Mouse (Mus musculus) layer of hippocampus, adult 8-10 months (tissue): ENCODE data around the gene Arel1. TPM values are rescaled to one million over a fixed set of nuclear protein-coding genes. Genes with fewer than 3 reads are reported as not detected.

Experiments
- total RNA-seq, 4 experiments: library from RNA; stranded (reverse); gene quantifications; 2 replicates each; pipeline ENCODE4 v1.2.4; 2022

Arel1 gene
- total RNA-seq, 4 experiments from 2014 or later = 84.3 to 106 (median 98.5) TPM

Other genes with a start within 250 kb of the Arel1 start
- gene Npc2, start 197.7 kb downstream of the Arel1 start, total RNA-seq = 10 to 100 TPM; 26.0 to 80.4 (median 46.4) TPM
- gene Isca2, start 197.6 kb downstream of the Arel1 start, total RNA-seq = 10 to 100 TPM; 52.3 to 58.0 (median 57.2) TPM
- gene Ltbp2, start 94.4 kb downstream of the Arel1 start, total RNA-seq = under 1 TPM in 3 of 4 experiments, not detected in 1; 0.20 to 0.33 (median 0.25) TPM
- gene Fcf1, start within 50 bp of the Arel1 start, total RNA-seq = 10 to 100 TPM; 31.8 to 42.2 (median 38.9) TPM
- gene Ylpm1, start 25.4 kb upstream of the Arel1 start, total RNA-seq = 100 to 1,000 TPM; 109 to 145 (median 122) TPM
- gene Prox2, start 139.9 kb upstream of the Arel1 start, total RNA-seq = 1 to 10 TPM; 2.2 to 3.2 (median 2.6) TPM
- gene Dlst, start 139.9 kb upstream of the Arel1 start, total RNA-seq = 100 to 1,000 TPM; 145 to 175 (median 158) TPM
- 10 to 100 TPM; 35.8 to 43.4 (median 39.8) TPM for gene Rps6kl1, start 180.4 kb upstream of the Arel1 start, total RNA-seq
- 1 to 10 TPM; 4.2 to 6.6 (median 6.1) TPM for gene Pgf, start 206.9 kb upstream of the Arel1 start, total RNA-seq
- 10 to 100 TPM; 52.0 to 70.8 (median 60.7) TPM for gene Eif2b2, start 248.6 kb upstream of the Arel1 start, total RNA-seq